Mouse (Mus musculus): ENCODE data around the gene E2f8. TPM values are rescaled to one million over a fixed set of nuclear protein-coding genes. Genes with fewer than 3 reads are reported as not detected.

Gene E2f8
- total and polyA plus RNA-seq, 3 experiments: 2.6 to 17.1 (median 3.8) TPM

DNA sequence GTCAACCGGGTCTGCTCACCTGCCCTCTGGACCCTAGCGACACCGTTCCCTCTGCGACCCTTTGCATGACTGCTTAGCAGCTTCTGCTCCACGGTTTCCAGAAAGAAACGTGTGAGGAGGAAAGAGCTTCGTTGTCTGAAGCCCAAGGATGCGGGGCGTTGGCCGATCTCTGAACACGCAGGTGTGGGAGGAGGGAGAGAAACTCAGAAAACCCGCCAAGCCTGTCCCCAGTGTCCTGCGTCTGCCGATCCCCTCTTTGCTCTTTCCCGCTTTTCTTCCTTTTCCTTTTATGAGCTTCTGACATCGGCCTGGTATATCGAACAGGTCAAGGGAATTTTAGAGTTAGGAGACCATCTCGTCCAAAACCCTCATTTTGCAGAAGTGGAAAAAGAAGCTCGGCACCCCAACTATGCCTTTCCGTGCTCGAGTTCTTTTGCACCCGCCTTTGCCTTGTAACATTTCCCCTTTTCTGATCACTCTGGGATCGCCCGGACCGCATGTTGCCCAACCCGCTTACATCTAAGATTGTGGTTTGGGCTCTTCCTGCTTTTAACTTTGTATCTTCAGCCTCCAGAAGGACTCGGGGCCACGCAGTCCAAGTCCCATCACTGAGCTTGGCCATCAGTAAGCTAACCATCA, 694 bp upstream of the E2f8 start:
- H3K4me3 ChIP-seq (replicated peaks in 1 of 3; ENCODE audit: low read depth in 2 of 3, low read length in 2 of 3, poor library complexity in 1 of 3): peak overlapping the region; percentile 35 to 70 (median 62)
- peaks cover 51% of the 10 kb centered on the region for H3K27me3 ChIP-seq (replicated peaks)
- H3K9ac ChIP-seq (ENCODE audit: insufficient read depth, low read depth): peak overlapping the region; percentile 51; the same call in 1 of the 2 replicates
- no peak overlapping the region for H3K27ac ChIP-seq (ENCODE audit: insufficient read depth, low read depth)
- peaks cover 7 to 18% of the 10 kb centered on the region in 2 experiments for H3K36me3 ChIP-seq (replicated peaks in 1 of 2; ENCODE audit: control insufficient read depth in 1 of 2, insufficient read depth in 1 of 2, low read length in 1 of 2)
- peak overlapping the region; percentile 86 for H3K4me2 ChIP-seq (ENCODE audit: insufficient read depth, low read depth, poor library complexity, severe bottlenecking)
- no peaks in the 10 kb centered on the region; the same call in 1 of the 2 replicates for H3K79me2 ChIP-seq (replicated peaks; ENCODE audit: control insufficient read depth, extremely low read depth, insufficient read depth, poor library complexity, severe bottlenecking)
- dilution Hi-C loops (cut with MboI; ENCODE audit: extremely low pct_ligation_motif_present, extremely low pct_unique_long_range_greater_than_20kb, low sequenced_read_pairs) (no loop called here), in situ Hi-C loops (cut with MboI; ENCODE audit: low pct_ligation_motif_present, low pct_unique_long_range_greater_than_20kb, low sequenced_read_pairs) (no loop called here)
- DNase-seq (ENCODE audit: extremely low read depth): no peak
- no peaks in the 10 kb centered on the region for H3K9me3 ChIP-seq (replicated peaks; ENCODE audit: low read length)
- H3K4me1 ChIP-seq (ENCODE audit: control insufficient read depth in 1 of 2, insufficient read depth in 2 of 2): peaks cover 4 to 13% of the 10 kb centered on the region in 2 experiments; a peak in 3 of 4 replicates
- TF ChIP-seq JUN (IDR thresholded peaks at IDR 0.05; ENCODE audit: insufficient read depth, low read depth, low read length) (no peak), ETS1 (conservative IDR thresholded peaks at IDR 0.05; ENCODE audit: low read depth, low read length) (no peak), CHD1 (IDR thresholded peaks at IDR 0.05; ENCODE audit: low read depth, low read length) (no peak), NELFE (IDR thresholded peaks at IDR 0.05; ENCODE audit: low read depth, low read length) (no peak), EP300 (IDR thresholded peaks at IDR 0.05; ENCODE audit: low read length) (no peak), MAZ (IDR thresholded peaks at IDR 0.05; ENCODE audit: low read depth, low read length) (no peak), SMC3 (IDR thresholded peaks at IDR 0.05; ENCODE audit: low read depth, low read length) (no peak), NRF1 (IDR thresholded peaks at IDR 0.05; ENCODE audit: low read depth, low read length) (no peak), MAFK (IDR thresholded peaks at IDR 0.05; ENCODE audit: insufficient replicate concordance, low read length) (no peak), TCF12 (IDR thresholded peaks at IDR 0.05; ENCODE audit: low read depth, low read length) (no peak), HCFC1 (IDR thresholded peaks at IDR 0.05; ENCODE audit: low read depth, low read length) (no peak)

DNA sequence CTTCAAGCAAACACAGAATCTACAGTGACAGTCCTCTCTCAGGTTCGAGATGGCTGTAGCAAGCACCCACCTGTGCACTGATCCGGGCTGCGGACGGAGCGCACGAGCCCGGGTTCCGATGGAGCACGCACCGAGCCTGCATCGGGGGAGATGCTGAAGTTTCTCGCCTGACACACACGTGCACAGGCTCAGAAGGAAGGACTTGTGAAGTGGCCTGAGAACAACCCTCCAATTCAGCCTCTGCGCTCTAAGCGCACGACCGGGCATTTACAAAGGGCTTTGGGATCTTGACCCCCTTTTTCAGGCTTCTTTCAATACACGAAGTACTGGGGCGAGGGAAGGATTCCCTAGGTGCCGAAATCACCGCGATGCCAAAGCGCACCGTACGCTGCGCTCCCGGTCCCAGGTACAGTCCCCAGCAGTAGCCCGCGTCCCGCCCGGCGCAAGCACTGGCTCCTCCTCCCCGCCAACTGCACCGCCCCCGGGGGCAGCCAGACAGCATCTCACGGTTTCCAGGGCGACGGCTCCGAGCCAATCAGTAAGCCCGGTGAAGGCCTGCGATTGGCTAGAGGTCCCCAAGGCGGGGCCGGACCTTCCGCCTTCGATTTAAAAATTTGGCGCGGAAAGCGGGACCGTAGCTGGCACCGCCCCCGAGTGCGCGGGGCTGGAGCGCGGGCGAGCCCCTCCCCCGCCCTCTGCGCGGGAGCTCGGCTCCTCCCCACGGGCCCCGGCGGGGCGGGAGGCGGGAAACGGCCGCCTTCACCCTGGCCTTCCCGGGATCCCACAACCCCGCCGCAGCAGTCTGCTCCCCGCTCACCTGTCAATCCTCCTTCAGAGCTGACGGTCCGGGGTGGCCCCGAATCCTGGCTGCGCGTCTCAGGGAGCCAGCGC, 560 bp downstream of the E2f8 start:
- in situ Hi-C loops (cut with MboI; ENCODE audit: low pct_ligation_motif_present, low pct_unique_long_range_greater_than_20kb, low sequenced_read_pairs) (no loop called here), dilution Hi-C loops (cut with MboI; ENCODE audit: extremely low pct_ligation_motif_present, extremely low pct_unique_long_range_greater_than_20kb, low sequenced_read_pairs) (no loop called here)
- Histone ChIP-seq H3K4me2 (ENCODE audit: insufficient read depth, low read depth, poor library complexity, severe bottlenecking) (peak overlapping the region; percentile 86), H3K79me2 (replicated peaks; ENCODE audit: control insufficient read depth, extremely low read depth, insufficient read depth, poor library complexity, severe bottlenecking) (no peaks in the 10 kb centered on the region; the same call in 1 of the 2 replicates), H3K9me3 (replicated peaks; ENCODE audit: low read length) (no peaks in the 10 kb centered on the region), H3K4me1 (ENCODE audit: control insufficient read depth in 1 of 2, insufficient read depth in 2 of 2) (peaks cover 4 to 13% of the 10 kb centered on the region in 2 experiments; a peak in 3 of 4 replicates), H3K4me3 (replicated peaks in 1 of 3; ENCODE audit: low read depth in 2 of 3, low read length in 2 of 3, poor library complexity in 1 of 3) (peak overlapping the region; percentile 66 to 87 (median 70)), H3K27ac (ENCODE audit: insufficient read depth, low read depth) (peak overlapping the region; percentile 29; the same call in 1 of the 2 replicates), H3K27me3 (replicated peaks) (peaks cover 40% of the 10 kb centered on the region), H3K36me3 (replicated peaks in 1 of 2; ENCODE audit: control insufficient read depth in 1 of 2, insufficient read depth in 1 of 2, low read length in 1 of 2) (peaks cover 11 to 23% of the 10 kb centered on the region in 2 experiments), H3K9ac (ENCODE audit: insufficient read depth, low read depth) (peak overlapping the region; percentile 95)
- DNase-seq (ENCODE audit: extremely low read depth): peak; percentile 98
- peak; percentile 67 for TF ChIP-seq MAX (IDR thresholded peaks at IDR 0.05; ENCODE audit: low read length)
- TF ChIP-seq CHD2 (IDR thresholded peaks at IDR 0.05; ENCODE audit: low read length): peak; percentile 63; the same call in 1 of the 2 replicates
- TF ChIP-seq GABPA (IDR thresholded peaks at IDR 0.05; ENCODE audit: insufficient replicate concordance, low read depth, low read length): no peak
- TF ChIP-seq EP300 (IDR thresholded peaks at IDR 0.05; ENCODE audit: low read length): no peak
- peak; percentile 25 for TF ChIP-seq HCFC1 (IDR thresholded peaks at IDR 0.05; ENCODE audit: low read depth, low read length)
- TF ChIP-seq SMC3 (IDR thresholded peaks at IDR 0.05; ENCODE audit: low read depth, low read length): no peak
- TF ChIP-seq POLR2A (IDR thresholded peaks at IDR 0.05; ENCODE audit: low read depth, low read length): peak; percentile 74
- peak; percentile 58 for TF ChIP-seq NRF1 (IDR thresholded peaks at IDR 0.05; ENCODE audit: low read depth, low read length)
- TF ChIP-seq NELFE (IDR thresholded peaks at IDR 0.05; ENCODE audit: low read depth, low read length): peak; percentile 41
- TF ChIP-seq ETS1 (conservative IDR thresholded peaks at IDR 0.05; ENCODE audit: low read depth, low read length): no peak
- TF ChIP-seq SIN3A (IDR thresholded peaks at IDR 0.05; ENCODE audit: low read length): peak; percentile 88
- TF ChIP-seq MAFK (IDR thresholded peaks at IDR 0.05; ENCODE audit: insufficient replicate concordance, low read length): no peak
- no peak; the same call in 1 of the 2 replicates for TF ChIP-seq TCF12 (IDR thresholded peaks at IDR 0.05; ENCODE audit: low read depth, low read length)
- TF ChIP-seq BHLHE40 (IDR thresholded peaks at IDR 0.05; ENCODE audit: low read depth, low read length): peak; percentile 97
- TF ChIP-seq MEF2A (IDR thresholded peaks at IDR 0.05; ENCODE audit: borderline replicate concordance, low read depth, low read length): 0 out of 2 replicates have a peak, but pooled peaks have one; percentile 25
- no peak for TF ChIP-seq USF2 (conservative IDR thresholded peaks at IDR 0.05; ENCODE audit: low read depth, low read length)
- TF ChIP-seq USF1 (IDR thresholded peaks at IDR 0.05; ENCODE audit: low read depth, low read length): no peak
- TF ChIP-seq UBTF (IDR thresholded peaks at IDR 0.05; ENCODE audit: low read depth, low read length): no peak
- no peak for TF ChIP-seq CTCF (conservative IDR thresholded peaks at IDR 0.05 in 1 of 2, IDR thresholded peaks at IDR 0.05 in 1 of 2; ENCODE audit: low read depth in 2 of 2, low read length in 2 of 2)
- TF ChIP-seq ELF1 (IDR thresholded peaks at IDR 0.05; ENCODE audit: low read depth, low read length): peak; percentile 84
- TF ChIP-seq JUN (IDR thresholded peaks at IDR 0.05; ENCODE audit: insufficient read depth, low read depth, low read length): no peak
- 0 out of 2 replicates have a peak, but pooled peaks have one; percentile 56 for TF ChIP-seq KAT2A (IDR thresholded peaks at IDR 0.05; ENCODE audit: insufficient replicate concordance, low read length)
- peak; percentile 68 for TF ChIP-seq MYC (IDR thresholded peaks at IDR 0.05; ENCODE audit: low read depth, low read length)
- peak; percentile 31; the same call in 1 of the 2 replicates for TF ChIP-seq IRF4 (IDR thresholded peaks at IDR 0.05; ENCODE audit: low read depth, low read length)
- no peak for TF ChIP-seq PAX5 (IDR thresholded peaks at IDR 0.05; ENCODE audit: low read length)

All from CH12.LX (cell line).